Mouse (Mus musculus) frontal cortex, postnatal 10 days (tissue): ENCODE measurements around the gene Chmp5.

Experiments used
- DNase-seq, 2 experiments: peaks; one replicate each; pipeline ENCODE4 v3.0.0; 2022; ENCODE audit warnings: low spot score in 2 of 2, mixed read lengths in 1 of 2

Chmp5 gene

DNA sequence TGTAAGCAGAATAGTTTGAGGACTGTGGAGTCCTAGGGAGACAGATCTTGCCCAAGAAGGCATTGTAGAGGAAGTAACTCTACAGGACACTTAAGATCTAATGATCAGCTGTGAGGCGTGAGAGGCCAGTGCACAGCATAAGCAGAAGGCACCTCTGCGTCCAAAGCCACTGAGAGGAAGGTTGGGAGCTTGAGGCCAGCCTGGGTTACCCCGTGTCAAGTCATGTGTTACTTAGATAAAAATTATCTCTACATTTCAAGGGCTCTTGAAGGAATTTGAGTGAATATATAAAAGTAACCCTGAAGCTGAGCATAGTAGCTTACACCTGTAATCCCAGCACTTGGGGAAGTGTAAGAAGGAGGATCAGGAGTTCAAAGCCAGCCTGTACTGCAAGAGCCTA lies 65.1 kb downstream of the Chmp5 start:
- no peak for DNase-seq
